Mouse (Mus musculus): ENCODE measurements around the gene Ubxn11.
"Not testable (repeated sequence)": the region's sequence is repeated elsewhere in the genome, so short reads cannot be mapped to it uniquely, and the experiment has no call there.

The Ubxn11 gene

DNA sequence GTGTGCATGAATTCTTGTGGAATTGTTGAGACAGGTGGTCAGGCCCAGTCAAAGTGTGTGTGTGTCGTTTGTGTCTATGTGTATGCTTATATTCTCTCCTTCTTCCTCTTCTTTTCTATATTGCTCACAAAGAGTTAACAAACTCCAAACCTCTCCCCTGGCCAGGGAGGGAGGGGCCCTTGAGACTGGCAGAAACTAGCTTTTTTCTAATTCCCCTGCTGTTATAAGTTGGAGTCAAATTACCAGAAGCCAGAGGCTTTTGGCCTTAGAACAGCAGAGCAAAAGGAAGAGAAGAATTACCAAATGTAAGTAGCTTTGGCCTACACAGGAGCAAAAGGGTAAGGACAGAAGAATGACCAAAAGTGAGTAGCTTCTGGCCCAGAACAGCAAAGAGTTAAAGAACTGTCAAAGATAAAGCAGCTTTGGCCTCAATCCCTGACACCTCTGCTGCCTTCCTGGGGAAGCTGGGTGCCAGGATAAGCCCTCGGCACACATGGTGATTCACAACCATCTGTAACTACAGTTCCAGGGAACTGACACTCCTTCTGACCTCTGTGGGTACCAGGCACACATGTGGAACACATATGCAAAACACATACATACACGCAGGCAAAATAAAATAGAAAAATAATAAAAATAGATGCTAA, 34.0 kb downstream of the Ubxn11 start:
- in situ Hi-C loops (cut with MboI, MseI), result no loop called here

DNA sequence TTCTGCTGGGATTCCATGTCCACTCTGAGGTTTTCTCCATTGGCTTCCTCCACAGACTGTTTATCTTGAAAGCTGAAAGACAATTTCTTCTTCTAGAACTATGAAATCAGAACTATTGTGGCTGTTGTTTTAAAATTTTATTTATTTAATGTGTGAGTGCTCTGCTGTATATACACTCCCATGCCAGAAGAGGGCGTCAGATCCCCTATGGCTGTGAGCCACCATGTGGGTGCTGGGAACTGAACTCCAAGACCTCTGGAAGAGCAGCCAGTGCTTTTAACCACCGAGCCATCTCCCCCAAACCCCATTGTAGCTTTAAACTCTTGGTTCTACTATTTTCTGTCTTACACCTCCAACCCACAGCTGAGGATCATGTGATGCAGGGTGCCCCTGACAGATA, 36.5 kb downstream of the Ubxn11 start:
- in situ Hi-C loops (cut with MboI, MseI), result no loop called here

DNA sequence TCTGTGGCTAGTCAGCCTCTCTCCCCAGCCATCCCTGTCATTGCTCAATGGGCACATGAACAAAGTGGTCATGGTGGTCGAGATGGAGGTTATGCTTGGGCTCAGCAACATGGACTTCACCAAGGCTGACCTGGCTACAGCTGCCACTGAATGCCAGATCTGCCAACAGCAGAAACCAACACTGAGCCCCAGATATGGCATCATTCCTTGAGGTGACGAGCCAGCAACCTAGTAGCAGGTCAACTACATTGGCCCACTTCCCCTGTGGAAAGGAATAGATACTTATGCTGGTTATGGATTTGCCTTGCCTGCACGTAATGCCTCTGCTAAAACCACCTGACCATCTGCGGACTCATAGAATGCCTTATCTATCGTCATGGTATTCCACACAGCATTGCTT, 41.9 kb downstream of the Ubxn11 start:
- in situ Hi-C loops (cut with MboI, MseI), result not testable (repeated sequence)

DNA sequence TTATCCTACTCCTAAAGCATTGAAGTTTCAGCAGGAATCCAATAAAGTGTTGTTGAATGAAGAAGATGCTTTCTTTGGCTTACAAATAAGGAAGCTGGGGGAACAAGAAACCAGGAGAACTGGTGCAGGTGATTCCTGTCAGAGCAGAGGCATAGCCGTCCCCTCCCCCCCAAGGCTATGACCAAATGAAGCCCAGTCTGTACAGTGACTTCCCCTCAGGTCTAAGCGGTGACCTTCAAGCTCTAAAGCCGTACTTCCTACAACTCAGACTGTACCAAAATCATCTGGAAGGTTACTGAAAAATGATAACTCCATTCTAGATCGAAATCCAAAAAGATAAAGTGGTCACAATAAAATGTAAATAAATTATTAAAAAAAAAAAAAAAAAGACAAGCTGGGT, 47.0 kb downstream of the Ubxn11 start:
- in situ Hi-C loops (cut with MboI, MseI), result no loop called here

DNA sequence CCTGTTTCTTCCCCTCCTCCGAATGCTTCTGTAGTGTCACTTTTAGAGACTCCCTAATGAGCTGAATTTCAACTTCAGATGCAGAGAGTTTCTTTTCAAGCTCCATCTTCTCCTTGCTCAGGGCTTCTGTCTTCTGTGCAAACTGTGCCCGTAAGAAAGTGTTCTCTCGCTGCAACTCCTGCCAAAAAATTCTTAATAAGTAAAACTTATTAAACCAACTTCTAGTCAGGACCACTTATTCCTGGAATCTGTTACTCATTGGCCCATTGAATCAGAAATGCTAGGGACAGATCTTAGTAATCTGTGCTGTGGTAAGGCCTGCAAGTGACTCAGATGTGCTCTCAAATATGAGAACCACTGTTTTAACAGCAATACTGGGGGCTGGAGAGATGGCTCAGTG, 49.7 kb downstream of the Ubxn11 start:
- in situ Hi-C loops (cut with MboI, MseI), result no loop called here

DNA sequence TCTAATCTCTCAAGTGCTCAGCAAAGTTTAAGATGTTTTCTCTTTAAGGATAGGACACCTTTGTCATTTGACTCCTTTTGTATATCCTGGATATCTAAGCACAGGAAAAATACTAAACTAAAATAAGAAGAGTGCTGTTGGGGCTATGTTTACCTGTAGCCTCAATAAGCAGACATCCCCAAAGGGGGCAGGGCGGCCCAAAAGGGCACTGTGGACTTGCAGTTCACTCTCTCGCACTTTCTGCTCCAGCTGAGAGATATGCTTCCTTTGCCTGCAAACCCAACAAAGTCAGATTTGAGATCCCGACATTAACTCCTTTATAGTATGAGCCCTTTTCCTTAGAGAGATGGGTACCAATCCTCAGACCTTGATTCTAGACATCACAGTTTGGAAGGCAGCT, 51.3 kb downstream of the Ubxn11 start:
- in situ Hi-C loops (cut with MboI, MseI), result no loop called here

DNA sequence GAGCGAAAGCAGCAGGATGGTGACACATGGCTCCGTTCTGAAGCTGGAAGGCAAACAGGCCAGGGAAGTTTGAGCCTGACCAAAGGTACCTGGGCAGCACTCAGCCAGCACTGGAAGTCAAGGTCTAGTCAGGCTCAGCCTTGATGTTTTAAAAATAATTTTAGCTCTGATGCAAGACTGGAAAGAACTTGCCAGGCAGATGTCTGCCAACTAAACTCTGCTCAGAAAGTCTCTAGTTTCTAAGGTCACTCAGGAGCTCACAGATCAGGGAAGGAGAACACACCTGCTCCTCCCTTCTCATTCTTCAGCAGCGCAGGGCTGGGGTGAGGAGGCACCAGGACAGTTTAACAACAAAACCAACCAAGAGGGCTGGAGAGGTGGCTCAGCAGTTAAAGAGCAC, 52.0 kb downstream of the Ubxn11 start:
- in situ Hi-C loops (cut with MboI, MseI), result no loop called here

DNA sequence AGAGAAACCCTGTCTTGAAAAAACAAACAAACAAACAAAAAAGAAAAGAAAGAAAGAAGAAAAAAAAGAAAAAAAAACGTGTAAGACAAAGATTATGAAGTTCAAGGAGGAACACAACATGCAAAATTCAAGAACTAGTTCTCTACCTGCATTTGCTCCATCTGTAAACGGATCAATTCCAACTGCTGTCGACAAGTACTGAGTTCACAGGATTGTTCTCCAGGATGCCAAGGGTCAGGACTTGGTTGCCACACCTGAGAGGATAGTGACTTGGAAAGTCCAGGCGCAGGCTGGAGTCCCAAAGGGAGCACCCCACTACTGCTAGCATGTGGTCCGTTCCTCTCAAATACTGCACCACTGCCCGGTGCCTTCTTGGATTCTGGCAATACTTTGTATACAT, 53.2 kb downstream of the Ubxn11 start:
- in situ Hi-C loops (cut with MboI, MseI), result no loop called here

DNA sequence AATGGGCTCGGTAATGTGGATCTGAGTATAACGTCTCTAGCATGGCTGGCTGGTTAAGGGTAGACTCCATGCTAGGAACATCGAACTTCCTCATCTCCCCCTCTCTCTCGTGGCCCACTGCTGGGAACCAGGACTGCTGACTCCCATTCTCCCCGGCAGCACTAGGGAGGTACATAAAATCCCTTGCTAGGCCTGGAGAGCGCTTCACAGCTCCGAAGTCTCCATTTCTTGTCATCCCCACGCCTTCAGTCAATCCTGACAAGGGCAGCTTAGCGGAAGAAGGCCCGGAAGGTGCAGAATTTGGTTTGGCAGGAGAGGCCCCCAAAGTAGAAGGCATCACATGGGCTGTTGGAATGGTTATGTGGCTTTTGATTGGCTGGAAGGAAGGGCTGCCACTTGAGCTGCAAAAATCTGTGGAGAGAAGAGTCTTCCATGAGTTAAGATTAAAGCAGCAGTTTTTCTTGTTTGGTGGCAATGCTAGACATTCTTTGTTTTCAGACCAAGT, 53.6 kb downstream of the Ubxn11 start:
- in situ Hi-C loops (cut with MboI, MseI), result no loop called here

DNA sequence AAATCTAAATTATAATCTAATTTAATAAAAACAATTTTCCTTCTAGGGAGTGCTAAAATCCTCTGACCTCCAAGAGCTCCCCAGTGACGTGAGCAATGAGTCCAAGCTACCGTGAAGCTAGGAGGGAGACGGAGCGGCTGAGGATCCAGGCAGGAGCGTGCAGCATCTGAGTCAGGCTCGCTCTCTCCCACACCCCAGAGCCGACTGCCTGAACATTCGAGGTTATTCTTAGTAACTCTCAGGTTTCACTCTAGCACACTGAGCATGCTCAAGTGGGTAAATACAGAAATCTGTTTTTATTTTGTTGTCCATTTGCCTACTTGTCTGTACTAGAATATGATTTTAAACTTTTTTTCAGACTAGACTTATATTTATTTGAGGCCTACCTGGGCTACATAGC, 54.4 kb downstream of the Ubxn11 start:
- in situ Hi-C loops (cut with MboI, MseI), result no loop called here

DNA sequence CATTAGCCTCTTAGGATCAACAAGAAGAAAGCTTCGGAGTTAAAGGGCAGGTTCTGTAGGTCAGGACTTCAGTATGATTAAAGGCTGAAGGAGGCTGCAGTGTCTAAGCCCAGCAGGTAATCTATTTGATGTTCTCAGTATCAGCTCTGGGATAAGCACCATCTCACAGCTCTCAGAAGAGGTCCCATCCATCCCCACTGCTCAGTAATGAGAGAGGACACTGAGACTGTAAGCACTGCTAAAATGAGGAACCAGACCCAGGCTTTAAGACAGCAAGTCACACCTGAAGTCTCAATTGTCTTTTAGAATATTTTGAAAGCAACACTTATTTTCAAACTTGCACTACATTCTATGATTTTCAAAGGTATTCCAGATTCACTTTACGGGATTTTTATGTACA, 55.2 kb downstream of the Ubxn11 start:
- in situ Hi-C loops (cut with MboI, MseI), result no loop called here

DNA sequence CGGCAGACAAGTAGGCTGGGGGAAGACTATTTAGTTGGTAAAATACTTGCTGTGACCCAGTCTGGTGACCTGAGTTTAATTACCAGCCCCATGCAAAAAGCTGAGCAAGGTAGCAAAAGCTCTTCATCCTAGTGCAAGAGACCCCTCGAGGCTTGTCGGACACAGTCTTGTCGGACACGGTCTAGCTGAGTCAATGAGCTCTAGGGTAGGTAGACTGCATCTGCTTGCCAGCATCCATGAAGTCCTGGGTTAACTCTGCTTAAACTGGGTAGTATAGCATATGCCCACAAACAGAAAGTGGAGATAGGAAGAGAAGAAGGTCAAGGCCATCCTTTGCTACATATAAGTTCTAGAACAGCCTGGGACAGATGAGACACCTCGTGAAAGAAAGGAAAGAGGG, 56.4 kb downstream of the Ubxn11 start:
- in situ Hi-C loops (cut with MboI, MseI), result no loop called here

DNA sequence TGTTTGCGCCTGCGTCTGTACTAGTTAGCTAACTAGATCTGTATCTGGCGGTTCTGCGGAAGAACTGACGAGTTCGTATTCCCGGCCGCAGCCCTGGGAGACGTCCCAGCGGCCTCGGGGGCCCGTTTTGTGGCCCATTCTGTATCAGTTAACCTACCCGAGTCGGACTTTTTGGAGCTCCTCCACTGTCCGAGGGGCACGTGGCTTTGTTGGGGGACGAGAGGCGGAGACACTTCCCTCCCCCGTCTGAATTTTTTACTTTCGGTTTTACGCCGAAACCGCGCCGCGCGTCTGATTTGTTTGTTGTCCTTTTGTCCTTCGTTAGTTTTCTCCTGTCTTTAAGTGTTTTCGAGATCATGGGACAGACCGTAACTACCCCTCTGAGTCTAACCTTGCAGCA, 57.7 kb downstream of the Ubxn11 start:
- in situ Hi-C loops (cut with MboI, MseI), result not testable (repeated sequence)

DNA sequence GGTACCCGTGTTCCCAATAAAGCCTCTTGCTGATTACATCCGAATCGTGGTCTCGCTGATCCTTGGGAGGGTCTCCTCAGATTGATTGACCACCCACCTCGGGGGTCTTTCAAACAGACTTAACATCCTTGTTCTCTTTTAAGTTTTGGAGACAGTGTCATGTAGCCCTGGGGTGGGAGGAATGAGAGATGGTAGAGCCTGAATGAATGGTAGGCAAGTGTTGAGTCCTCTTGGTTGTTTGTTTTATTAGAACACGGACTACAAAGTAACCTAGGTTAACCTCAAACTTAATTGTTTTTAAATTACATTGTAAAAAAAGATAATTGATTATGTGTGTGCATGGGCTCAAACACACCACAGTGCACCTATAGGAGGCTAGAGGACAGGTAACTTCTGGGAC, 62.2 kb downstream of the Ubxn11 start:
- in situ Hi-C loops (cut with MboI, MseI), result no loop called here

DNA sequence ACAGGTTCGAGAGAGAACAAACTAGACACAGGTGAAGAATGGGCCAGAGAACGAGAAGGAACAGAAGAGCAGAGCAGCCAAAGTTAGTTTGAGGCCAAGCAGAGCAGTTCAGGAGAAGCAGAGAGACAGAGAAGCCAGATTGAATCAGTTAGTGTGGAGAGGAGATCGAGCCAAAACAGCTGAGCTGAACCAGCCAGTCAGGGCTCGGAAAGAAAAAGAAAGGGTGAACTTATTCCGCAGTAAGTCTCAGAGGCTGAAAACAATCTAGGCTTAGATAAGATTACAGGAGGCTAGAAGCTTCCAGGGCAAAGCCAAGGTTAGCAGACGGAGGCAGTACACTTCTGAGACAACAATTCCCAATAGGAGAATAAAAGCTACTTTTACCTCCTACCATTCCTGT, 62.7 kb downstream of the Ubxn11 start:
- in situ Hi-C loops (cut with MboI, MseI), result no loop called here

DNA sequence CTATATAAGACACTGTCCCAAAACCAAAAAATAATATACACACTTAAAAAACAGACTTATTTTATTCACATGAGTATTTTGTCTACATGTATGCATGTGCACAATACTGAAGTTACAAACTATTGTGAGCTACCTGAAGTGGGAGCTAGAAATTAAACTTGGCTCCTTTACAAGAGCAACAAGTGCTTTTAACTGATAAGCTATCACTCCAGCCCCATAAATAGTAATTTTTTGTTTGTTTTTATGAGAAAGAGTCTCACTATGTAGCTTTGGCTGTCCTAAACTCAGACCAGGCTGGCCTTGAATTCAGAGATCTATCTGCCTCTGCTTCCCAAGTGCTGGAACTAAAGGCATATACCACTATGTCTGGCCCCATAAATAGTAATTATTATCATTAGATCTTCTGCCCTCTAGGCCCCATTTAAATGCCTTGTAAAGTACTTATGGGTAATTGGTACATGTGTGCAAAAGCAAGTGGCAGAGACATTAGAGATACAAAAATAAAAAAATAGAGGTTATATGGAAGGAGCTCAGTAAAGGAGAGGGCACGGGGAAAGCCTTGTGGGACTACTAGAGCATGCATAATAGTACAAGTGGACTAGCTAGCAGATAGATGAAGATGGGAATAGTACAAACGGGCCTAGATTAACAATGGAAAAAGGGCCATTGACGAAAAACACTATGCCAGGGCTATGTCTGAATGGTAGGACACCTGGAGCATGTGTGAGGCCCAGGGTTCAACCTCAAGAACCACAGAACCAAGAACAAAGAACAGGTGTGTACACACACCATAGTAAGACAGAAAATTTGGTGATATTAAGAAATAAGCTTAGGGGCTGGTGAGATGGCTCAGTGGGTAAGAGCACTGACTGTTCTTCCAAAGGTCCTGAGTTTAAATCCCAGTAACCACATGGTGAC, 63.4 kb downstream of the Ubxn11 start:
- in situ Hi-C loops (cut with MboI, MseI), result no loop called here

DNA sequence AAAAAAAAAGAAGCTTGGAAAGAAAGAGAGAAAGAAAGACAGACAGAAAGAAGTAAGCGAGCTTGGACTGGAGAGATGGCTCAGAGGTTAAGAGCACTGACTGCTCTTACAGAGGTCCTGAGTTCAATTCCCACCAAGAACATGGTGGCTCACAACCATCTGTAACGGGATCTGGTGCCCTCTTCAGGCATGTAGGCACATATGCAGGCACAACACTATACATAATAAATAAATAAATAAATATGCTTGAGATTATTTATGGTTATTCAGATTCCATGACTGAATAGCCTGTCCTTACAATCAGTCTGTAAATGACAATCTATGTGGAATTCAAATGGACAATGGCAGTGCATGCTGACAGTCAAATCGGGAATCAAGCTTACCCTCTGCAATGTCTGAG, 64.5 kb downstream of the Ubxn11 start:
- in situ Hi-C loops (cut with MboI, MseI), result no loop called here

DNA sequence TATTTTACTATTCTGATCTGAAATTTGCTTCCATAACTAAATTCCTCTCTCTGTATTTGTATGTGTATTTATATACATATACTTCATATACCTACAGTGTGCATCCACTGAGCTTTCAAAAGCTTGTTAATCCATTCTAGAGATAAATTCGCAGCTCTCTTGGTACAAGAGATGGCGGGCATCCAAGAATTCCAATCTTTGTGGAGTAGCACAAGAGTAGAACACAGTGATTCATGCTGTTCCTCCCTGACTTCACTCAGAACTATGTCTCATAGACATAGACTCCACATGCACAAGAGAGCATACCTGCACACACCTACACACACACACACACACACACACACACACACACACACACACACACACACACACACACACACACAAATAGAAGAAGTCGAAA, 70.0 kb downstream of the Ubxn11 start:
- in situ Hi-C loops (cut with MboI, MseI), result no loop called here
